ENCODE assay signal across 29 mouse cellular contexts in genomic region chr1:40359731-40360130, GRCm38 (mm10). TPM values are rescaled to one million over a fixed set of nuclear protein-coding genes. Genes with fewer than 3 reads are reported as not detected.
A peak's percentile ranks its signal among the peaks of the same experiment; 100 is the strongest.
DNase-seq lines count a peak whose midpoint lies in the region; ATAC-seq and TF ChIP-seq lines count a peak whose summit lies in the region.
"Had no signal": no experiment of that assay in that cellular context is flagged by ENCODE, and none has a peak within 500 bp of the region (broad histone marks: within the 10 kb centered on the region; RNA-seq: fewer than 3 reads in every experiment).

No protein-coding gene starts in this region.

- no peaks in the 10 kb centered on the region for H3K36me3 ChIP-seq in lung, postnatal 0 days (ENCODE audit: insufficient read depth, low read length)
- H3K36me3 ChIP-seq in kidney, embryonic 16.5 days (ENCODE audit: insufficient read depth, low read length): no peaks in the 10 kb centered on the region
- H3K36me3 ChIP-seq: embryonic facial prominence, embryonic 12.5 days; embryonic facial prominence, embryonic 15.5 days; forebrain, embryonic 12.5 days; forebrain, embryonic 15.5 days; G1E; heart, embryonic 12.5 days; heart, embryonic 15.5 days had no signal

- no peak for TF ChIP-seq CTCF in lung, postnatal 0 days (IDR thresholded peaks at IDR 0.05)

- H3K9me3 ChIP-seq in lung, postnatal 0 days (ENCODE audit: low read length): no peaks in the 10 kb centered on the region
- H3K9me3 ChIP-seq in kidney, embryonic 16.5 days (ENCODE audit: low read length): no peaks in the 10 kb centered on the region
- H3K9me3 ChIP-seq: embryonic facial prominence, embryonic 12.5 days; embryonic facial prominence, embryonic 15.5 days; forebrain, embryonic 12.5 days; forebrain, embryonic 15.5 days; G1E; heart, embryonic 12.5 days; heart, embryonic 15.5 days had no signal

- WGBS in lung, postnatal 0 days: 35% methylated on average over 2 of the region's 2 CpGs
- 45% methylated on average over 2 of the region's 2 CpGs for WGBS in kidney, embryonic 16.5 days

- no peak overlapping the region for H3K27ac ChIP-seq in lung, postnatal 0 days (ENCODE audit: low read length)
- H3K27ac ChIP-seq in kidney, embryonic 16.5 days (ENCODE audit: low read length): no peak overlapping the region
- H3K27ac ChIP-seq: embryonic facial prominence, embryonic 12.5 days; embryonic facial prominence, embryonic 15.5 days; forebrain, embryonic 12.5 days; forebrain, embryonic 15.5 days; heart, embryonic 15.5 days; hindbrain, embryonic 14.5 days; hindbrain, postnatal 0 days had no signal

- no peak for ATAC-seq in lung, postnatal 0 days
- ATAC-seq in megakaryocyte-erythroid progenitor cell, adult 5-6 weeks (replicated peaks; ENCODE audit: low FRiP score, low TSS enrichment, poor library complexity, severe bottlenecking): peak; percentile 46
- no peak for ATAC-seq in kidney, embryonic 16.5 days (ENCODE audit: low FRiP score, low TSS enrichment)
- ATAC-seq: forebrain, embryonic 15.5 days; hindbrain, postnatal 0 days had no signal

- no peak overlapping the region for H3K9ac ChIP-seq in lung, postnatal 0 days (replicated peaks; ENCODE audit: low read depth)
- no peak overlapping the region for H3K9ac ChIP-seq in kidney, embryonic 16.5 days (replicated peaks; ENCODE audit: low read length)
- H3K9ac ChIP-seq: embryonic facial prominence, embryonic 12.5 days; embryonic facial prominence, embryonic 15.5 days; forebrain, embryonic 12.5 days; forebrain, embryonic 15.5 days; heart, embryonic 12.5 days; heart, embryonic 15.5 days; hindbrain, embryonic 14.5 days had no signal

- no peak overlapping the region for H3K4me2 ChIP-seq in lung, postnatal 0 days (replicated peaks; ENCODE audit: low read depth, low read length)
- no peak overlapping the region for H3K4me2 ChIP-seq in kidney, embryonic 16.5 days (replicated peaks; ENCODE audit: low read depth, low read length)
- H3K4me2 ChIP-seq: embryonic facial prominence, embryonic 12.5 days; embryonic facial prominence, embryonic 15.5 days; forebrain, embryonic 12.5 days; forebrain, embryonic 15.5 days; heart, embryonic 12.5 days; heart, embryonic 15.5 days; hindbrain, embryonic 14.5 days had no signal

- H3K4me3 ChIP-seq in lung, postnatal 0 days (ENCODE audit: low read depth, low read length): no peak overlapping the region
- H3K4me3 ChIP-seq in kidney, embryonic 16.5 days (ENCODE audit: low read length): no peak overlapping the region
- H3K4me3 ChIP-seq: embryonic facial prominence, embryonic 12.5 days; embryonic facial prominence, embryonic 15.5 days; erythroblast, embryonic 14.5 days; forebrain, embryonic 12.5 days; forebrain, embryonic 15.5 days; heart, embryonic 12.5 days; heart, embryonic 15.5 days had no signal

- H3K27me3 ChIP-seq in lung, postnatal 0 days (replicated peaks; ENCODE audit: insufficient read depth, low read length): no peaks in the 10 kb centered on the region
- no peaks in the 10 kb centered on the region for H3K27me3 ChIP-seq in kidney, embryonic 16.5 days (ENCODE audit: insufficient read depth, low read length)
- H3K27me3 ChIP-seq: CH12.LX; embryonic facial prominence, embryonic 12.5 days; embryonic facial prominence, embryonic 15.5 days; forebrain, embryonic 12.5 days; forebrain, embryonic 15.5 days; heart, embryonic 12.5 days; heart, embryonic 15.5 days had no signal

- TF ChIP-seq EP300 in lung, postnatal 0 days (IDR thresholded peaks at IDR 0.05): no peak

- H3K4me1 ChIP-seq in lung, postnatal 0 days (ENCODE audit: insufficient read depth, low read depth, low read length): no peaks in the 10 kb centered on the region
- H3K4me1 ChIP-seq in kidney, embryonic 16.5 days (ENCODE audit: insufficient read depth, low read length): no peaks in the 10 kb centered on the region
- H3K4me1 ChIP-seq: forebrain, embryonic 15.5 days had no signal

- peak; percentile 28 for DNase-seq in lung, postnatal 0 days (ENCODE audit: low spot score)
- DNase-seq in lung, postnatal 36 days: no peak
- peak; percentile 75 for DNase-seq in NIH3T3 (ENCODE audit: low read depth)
- peak; percentile 18 for DNase-seq in induced T-regulatory cell, adult 2 months (ENCODE audit: low read depth)
- DNase-seq in layer of hippocampus, adult 18-20 months (ENCODE audit: low spot score in 2 of 2): no peak
- no peak for DNase-seq in urinary bladder, postnatal 4 days (ENCODE audit: low spot score in 2 of 2)
- DNase-seq: adrenal gland, postnatal 10 days; adrenal gland, postnatal 36 days; cerebellum, adult 2 months; cerebellum, adult 9-11 months; cerebellum, postnatal 25 days; gastrocnemius, postnatal 10 days; gastrocnemius, postnatal 36 days; heart, adult 18-20 months; heart, postnatal 10 days; heart, postnatal 4 days had no signal

RNA-seq across cellular contexts. Expression of gene Il1rl2, which starts 35.3 kb away (rescaled TPM):
- polyA plus RNA-seq in lung, postnatal 0 days (2015; fragmentation: Nextera tagmentation; extraction: Ambion mirVana): 6.3 and 8.2 TPM in 2 replicates
- 2.6 and 6.3 TPM in 2 replicates for total RNA-seq in megakaryocyte-erythroid progenitor cell, adult 5-6 weeks (2014; fragmentation: Nextera tagmentation)
- total RNA-seq in megakaryocyte-erythroid progenitor cell, adult 5-6 weeks (2017): 1.2 and 6.3 TPM in 2 replicates
- total RNA-seq in layer of hippocampus, adult 18-20 months (2021): under 1 TPM; 0.22 to 0.38 TPM
- polyA plus RNA-seq in kidney, embryonic 16.5 days (2015; fragmentation: Nextera tagmentation; extraction: Ambion mirVana): 10.4 and 10.5 TPM in 2 replicates
- total RNA-seq: CH12.LX had no signal
- polyA plus RNA-seq: erythroblast, embryonic 14.5 days had no signal

Comparison
In these comparisons a context has a peak if more than half of its experiments do, and no peak if none do; other contexts are left out.
1. DNase-seq: peak in lung, postnatal 0 days (single experiment), NIH3T3 (single experiment) and induced T-regulatory cell, adult 2 months (single experiment); none in lung, postnatal 36 days (single experiment), layer of hippocampus, adult 18-20 months (0 of 2) and urinary bladder, postnatal 4 days (0 of 2).